In genomic region chr10:95768974-95769373, GRCm38 (mm10) we compare ENCODE assay signal across 17 mouse cellular contexts.
"Had no signal": no experiment of that assay in that cellular context is flagged by ENCODE, and none has a peak within 500 bp of the region (broad histone marks: within the 10 kb centered on the region; RNA-seq: fewer than 3 reads in every experiment).

No protein-coding gene starts in this region.

- ATAC-seq: midbrain, embryonic 15.5 days had no signal

- H3K4me3 ChIP-seq: left cerebral cortex, adult 2 months; liver, embryonic 13.5 days; midbrain, embryonic 12.5 days; midbrain, embryonic 15.5 days; neural tube, embryonic 13.5 days; stomach, embryonic 15.5 days had no signal

- H3K36me3 ChIP-seq: liver, embryonic 13.5 days; midbrain, embryonic 12.5 days; midbrain, embryonic 15.5 days; neural tube, embryonic 13.5 days; stomach, embryonic 15.5 days had no signal

- H3K4me1 ChIP-seq: liver, embryonic 13.5 days; midbrain, embryonic 12.5 days; midbrain, embryonic 15.5 days; neural tube, embryonic 13.5 days; stomach, embryonic 15.5 days had no signal

- DNase-seq: kidney, adult 9 months; kidney, postnatal 14 days; kidney, postnatal 4 days; layer of hippocampus, postnatal 36 days; liver, embryonic 13.5 days; lung, adult 2 months; lung, postnatal 14 days; retina, postnatal 1 day; right cerebral cortex, postnatal 25 days; spleen, adult 18-20 months; thymus, postnatal 25 days had no signal

- H3K27ac ChIP-seq: left cerebral cortex, adult 2 months; liver, embryonic 13.5 days; macrophage; midbrain, embryonic 12.5 days; midbrain, embryonic 15.5 days; neural tube, embryonic 13.5 days; stomach, embryonic 15.5 days had no signal

- H3K27me3 ChIP-seq: liver, embryonic 13.5 days; midbrain, embryonic 12.5 days; midbrain, embryonic 15.5 days; neural tube, embryonic 13.5 days; stomach, embryonic 15.5 days had no signal
